Mouse (Mus musculus) cerebellum, adult (tissue): Measurements from ENCODE around the gene Gcnt7.

Experiments used
- ATAC-seq: cut with Nextera tagmentation; 2 replicates; pipeline ENCODE4 v1.9.2; 2017; ENCODE audit warnings: mild to moderate bottlenecking, moderate library complexity, mixed read lengths; ENCODE audit not compliant: insufficient number of reproducible peaks, low FRiP score, low TSS enrichment

Gcnt7 gene

GRCm38 (mm10) chr2:172407499-172407898, 50.9 kb downstream of the Gcnt7 start:
- ATAC-seq: no peak

GRCm38 (mm10) chr2:172406173-172406572, 52.2 kb downstream of the Gcnt7 start:
- no peak for ATAC-seq

- no peak for ATAC-seq
These were observed 53.4 kb downstream of the Gcnt7 start for GRCm38 (mm10) chr2:172405011-172405410.

- ATAC-seq: no peak
These were observed 54.2 kb downstream of the Gcnt7 start for GRCm38 (mm10) chr2:172404239-172404638.

GRCm38 (mm10) chr2:172401116-172401825, 57.1 kb downstream of the Gcnt7 start:
- no peak for ATAC-seq
